Mouse (Mus musculus) limb, embryonic 10.5 days (tissue): Measurements from ENCODE around the gene A630089N07Rik. TPM values are rescaled to one million over a fixed set of nuclear protein-coding genes. Genes with fewer than 3 reads are reported as not detected.
A peak's percentile ranks its signal among the peaks of the same experiment; 100 is the strongest.
"Not testable (repeated sequence)": the region's sequence is repeated elsewhere in the genome, so short reads cannot be mapped to it uniquely, and the experiment has no call there.

ENCODE experiments used
- DNase-seq: peaks from one replicate; pipeline ENCODE4 v3.0.0-alpha.2; 2017; ENCODE audit warnings: low spot score
- H3K27ac ChIP-seq: fragments of 300-500 bp; sonication (generic); 2 replicates; pipeline ENCODE4 v1.5.1; 2016; ENCODE audit warnings: mild to moderate bottlenecking
- H3K27me3 ChIP-seq: fragments of 300-500 bp; sonication (generic); 2 replicates; pipeline ENCODE4 v1.6.1; 2016; ENCODE audit warnings: low read depth, mild to moderate bottlenecking; ENCODE audit not compliant: poor library complexity, severe bottlenecking
- H3K36me3 ChIP-seq: fragments of 300-500 bp; sonication (generic); 2 replicates; pipeline ENCODE4 v1.6.1; 2016; ENCODE audit warnings: mild to moderate bottlenecking, moderate library complexity
- H3K4me1 ChIP-seq: fragments of 300-500 bp; sonication (generic); 2 replicates; pipeline ENCODE4 v1.6.1; 2016
- H3K4me3 ChIP-seq: fragments of 300-500 bp; sonication (generic); 2 replicates; pipeline ENCODE4 v1.5.1; 2016; ENCODE audit warnings: mild to moderate bottlenecking, moderate library complexity
- H3K9me3 ChIP-seq: fragments of 300-500 bp; sonication (generic); replicated peaks from 2 replicates; pipeline ENCODE4 v1.6.1; 2016; ENCODE audit warnings: mild to moderate bottlenecking
- WGBS: fragments of 180-500 bp; shearing (Covaris S2); methylation state at CpG from one replicate; pipeline ENCODE4 v1.1.7; 2016; 5-methylcytosine and 5-hydroxymethylcytosine counted together
- polyA plus RNA-seq: library from polyadenylated mRNA; unstranded; fragments of >200 nt; fragmentation: Nextera tagmentation; extraction: Ambion mirVana; gene quantifications from 2 replicates; pipeline ENCODE4 v1.2.1, GENCODE M21; 2016

Gene A630089N07Rik
- polyA plus RNA-seq: 35.8 and 36.8 TPM in 2 replicates

GRCm38 (mm10) chr16:98081889-98082818 is at the start of gene A630089N07Rik:
Gene A630089N07Rik, minus strand, starts transcription at chr16:98082450.
- peak within 1 kb of the TSS; percentile 73 for H3K4me3 ChIP-seq
- peak within 1 kb of the TSS; percentile 90 for H3K27ac ChIP-seq
- WGBS: under 1% methylated on average over 25 of the region's 25 CpGs
- DNase-seq: peak; percentile 88
- H3K27me3 ChIP-seq, H3K4me1 ChIP-seq, H3K9me3 ChIP-seq: not testable (repeated sequence)
- peaks cover 26% of the 10 kb centered on the region for H3K36me3 ChIP-seq

GRCm38 (mm10) chr16:98107109-98107508 is 24.9 kb upstream of the A630089N07Rik start:
- Histone ChIP-seq H3K27ac (no peak overlapping the region), H3K9me3 (peaks cover 3% of the 10 kb centered on the region), H3K36me3 (no peaks in the 10 kb centered on the region), H3K4me3 (no peak overlapping the region), H3K4me1 (no peaks in the 10 kb centered on the region), H3K27me3 (no peaks in the 10 kb centered on the region)
- peak; percentile 35 for DNase-seq
- WGBS: 98% methylated on average over 11 of the region's 11 CpGs

GRCm38 (mm10) chr16:98081550-98081888 is 731 bp downstream of the A630089N07Rik start:
- not testable (repeated sequence) for H3K9me3 ChIP-seq, H3K4me1 ChIP-seq, DNase-seq, H3K27me3 ChIP-seq
- Histone ChIP-seq H3K4me3 (peak overlapping the region; percentile 73), H3K36me3 (peaks cover 31% of the 10 kb centered on the region), H3K27ac (peak overlapping the region; percentile 90)
- whole genome bisulfite sequencing: 2% methylated on average over 9 of the region's 9 CpGs

- not testable (repeated sequence) for H3K4me1 ChIP-seq, H3K27me3 ChIP-seq, DNase-seq, H3K9me3 ChIP-seq
- Histone ChIP-seq H3K4me3 (peak overlapping the region; percentile 73), H3K36me3 (peaks cover 31% of the 10 kb centered on the region), H3K27ac (peak overlapping the region; percentile 90)
- 83% methylated on average over 1 of the region's 1 CpGs for WGBS
Observed at GRCm38 (mm10) chr16:98081140-98081539, 1.1 kb downstream of the A630089N07Rik start.

GRCm38 (mm10) chr16:98079382-98079781 is 2.9 kb downstream of the A630089N07Rik start:
- 94% methylated on average over 3 of the region's 3 CpGs for WGBS
- H3K27me3 ChIP-seq, H3K27ac ChIP-seq, H3K4me3 ChIP-seq, DNase-seq, H3K9me3 ChIP-seq, H3K4me1 ChIP-seq: not testable (repeated sequence)
- H3K36me3 ChIP-seq: peaks cover 49% of the 10 kb centered on the region

- Histone ChIP-seq H3K36me3 (peaks cover 55% of the 10 kb centered on the region), H3K9me3 (no peaks in the 10 kb centered on the region; the same call in 1 of the 2 replicates), H3K27me3 (no peaks in the 10 kb centered on the region), H3K4me3 (no peak overlapping the region), H3K4me1 (no peaks in the 10 kb centered on the region), H3K27ac (no peak overlapping the region)
- 80% methylated on average over 2 of the region's 2 CpGs for WGBS
- DNase-seq: no peak
Observed at GRCm38 (mm10) chr16:98041676-98042075, 40.6 kb downstream of the A630089N07Rik start.

GRCm38 (mm10) chr16:98034971-98035370 is 47.3 kb downstream of the A630089N07Rik start:
- H3K36me3 ChIP-seq: peaks cover 15% of the 10 kb centered on the region
- not testable (repeated sequence) for H3K9me3 ChIP-seq, H3K4me1 ChIP-seq, DNase-seq, H3K4me3 ChIP-seq, H3K27ac ChIP-seq, H3K27me3 ChIP-seq
- 95% methylated on average over 2 of the region's 2 CpGs for WGBS

- not testable (repeated sequence) for H3K9me3 ChIP-seq
- 82% methylated on average over 8 of the region's 8 CpGs for WGBS
Observed at GRCm38 (mm10) chr16:98026186-98026585, 56.1 kb downstream of the A630089N07Rik start.

GRCm38 (mm10) chr16:98022657-98023345 is 59.4 kb downstream of the A630089N07Rik start:
- Histone ChIP-seq H3K4me1 (no peaks in the 10 kb centered on the region), H3K4me3 (no peak overlapping the region), H3K9me3 (no peaks in the 10 kb centered on the region), H3K36me3 (peaks cover 47% of the 10 kb centered on the region), H3K27ac (no peak overlapping the region), H3K27me3 (no peaks in the 10 kb centered on the region)
- DNase-seq: no peak
- WGBS: 84% methylated on average over 2 of the region's 2 CpGs

More at GRCm38 (mm10) chr16:98026186-98026585, 56.1 kb downstream of the A630089N07Rik start:
- not testable (repeated sequence) for H3K27ac ChIP-seq, H3K27me3 ChIP-seq, H3K4me1 ChIP-seq, DNase-seq, H3K4me3 ChIP-seq
- peaks cover 25% of the 10 kb centered on the region for H3K36me3 ChIP-seq

- 93% methylated on average over 3 of the region's 3 CpGs for WGBS
- no peak overlapping the region for H3K27ac ChIP-seq
- H3K4me3 ChIP-seq: no peak overlapping the region
- no peaks in the 10 kb centered on the region for H3K4me1 ChIP-seq
- H3K36me3 ChIP-seq: peaks cover 54% of the 10 kb centered on the region
- DNase-seq: no peak
- no peaks in the 10 kb centered on the region for H3K9me3 ChIP-seq
- H3K27me3 ChIP-seq: no peaks in the 10 kb centered on the region
Observed at GRCm38 (mm10) chr16:98022081-98022480, 60.2 kb downstream of the A630089N07Rik start.

- not testable (repeated sequence) for DNase-seq, H3K27me3 ChIP-seq, H3K9me3 ChIP-seq
- WGBS: 0% methylated on average over 8 of the region's 8 CpGs
- peaks cover 13% of the 10 kb centered on the region; the same call in 1 of the 2 replicates for H3K4me1 ChIP-seq
- peak overlapping the region; percentile 61 for H3K4me3 ChIP-seq
- H3K36me3 ChIP-seq: peaks cover 24% of the 10 kb centered on the region
- peak overlapping the region; percentile 79 for H3K27ac ChIP-seq
Observed at GRCm38 (mm10) chr16:97997383-97997731, 84.9 kb downstream of the A630089N07Rik start.

GRCm38 (mm10) chr16:97996616-97997382 is 85.5 kb downstream of the A630089N07Rik start, which contains the start of gene B230307C23Rik:
Gene B230307C23Rik, plus strand, starts transcription at chr16:97997315.
- peak; percentile 85 for DNase-seq
- peak within 1 kb of the TSS; percentile 61 for H3K4me3 ChIP-seq
- H3K27ac ChIP-seq: peak within 1 kb of the TSS; percentile 79
- peaks cover 13% of the 10 kb centered on the region; the same call in 1 of the 2 replicates for H3K4me1 ChIP-seq
- peaks cover 18% of the 10 kb centered on the region for H3K36me3 ChIP-seq
- H3K27me3 ChIP-seq: no peaks in the 10 kb centered on the region
- WGBS: 3% methylated on average over 22 of the region's 22 CpGs
- H3K9me3 ChIP-seq: no peaks in the 10 kb centered on the region
